Mouse (Mus musculus) c-Kit-positive CD71-positive TER-119-negative erythroid progenitor cells, embryonic 14.5 days (primary cell): ENCODE data around the gene H2-Q10.
A peak's percentile ranks its signal among the peaks of the same experiment; 100 is the strongest.

Source experiments
- DNase-seq: peaks from one replicate; pipeline ENCODE4 v3.0.0-alpha.2; 2013; ENCODE audit warnings: low read depth

The H2-Q10 gene

DNA sequence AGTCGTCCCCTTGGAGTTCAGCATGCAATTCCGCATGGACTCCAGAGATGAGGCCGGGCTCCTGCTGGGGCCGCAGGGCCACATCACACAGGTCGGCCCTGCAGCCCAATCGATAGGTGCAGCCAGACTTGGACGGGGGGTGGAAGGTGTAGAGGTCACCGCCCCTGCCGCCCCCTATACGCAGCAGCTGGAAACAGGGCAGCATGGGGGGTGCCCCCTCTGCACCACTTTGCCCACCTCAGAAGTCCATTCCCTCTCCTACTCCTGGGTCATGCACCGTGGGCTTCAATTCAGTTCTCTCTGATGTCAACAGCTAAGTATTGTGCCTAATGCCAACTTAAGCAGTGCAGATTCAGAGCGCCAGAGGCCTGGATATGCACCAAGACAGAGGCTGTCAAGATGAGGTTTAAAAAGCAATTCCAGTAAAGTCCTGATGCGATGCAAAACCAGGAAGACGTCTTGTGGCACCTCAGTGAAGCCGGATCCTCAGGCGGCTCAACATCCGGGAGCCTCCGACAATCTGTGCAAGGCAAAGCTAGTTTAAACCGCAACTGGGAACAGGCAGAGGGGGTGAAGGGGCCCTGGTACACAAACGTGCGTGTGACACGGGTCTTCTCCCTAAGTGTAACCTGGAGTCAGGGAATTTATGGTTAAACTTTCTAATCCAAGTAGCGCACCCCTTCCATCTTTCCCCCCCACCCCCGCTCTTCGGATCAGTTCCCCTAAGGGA is 46.2 kb downstream of the H2-Q10 start:
- no peak for DNase-seq

GRCm38 (mm10) chr17:35516652-35517500 is 47.0 kb downstream of the H2-Q10 start, which contains the start of the genes Tcf19 and Cchcr1:
Tcf19 (minus strand) TSS chr17:35516824.
Cchcr1 (plus strand) TSS chr17:35517100.
- DNase-seq: peak; percentile 97

DNA sequence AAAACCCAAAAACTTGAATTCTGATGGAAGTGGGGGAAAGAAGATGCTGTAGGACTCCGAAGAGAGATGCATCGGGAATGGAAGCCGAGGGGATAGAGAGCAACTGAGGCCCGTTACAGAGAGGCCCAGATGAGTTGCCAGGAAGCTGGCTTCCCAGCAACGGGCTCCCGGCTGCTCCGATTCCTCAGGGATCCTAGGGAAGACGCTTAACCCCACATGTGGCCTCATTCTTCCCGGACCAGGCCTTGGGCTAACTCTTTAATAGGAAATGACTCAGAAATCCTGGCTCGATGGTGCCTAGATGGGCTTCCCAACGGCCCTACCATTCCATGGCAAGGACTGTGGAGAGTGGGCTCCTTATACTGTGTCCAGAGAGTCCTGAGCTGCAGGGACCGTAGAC is 47.6 kb downstream of the H2-Q10 start:
- no peak for DNase-seq
